Mouse (Mus musculus) megakaryocyte-erythroid progenitor cell, adult 5-6 weeks (primary cell): ENCODE data around the gene Angptl4. TPM values are rescaled to one million over a fixed set of nuclear protein-coding genes. Genes with fewer than 3 reads are reported as not detected.

Experiments used
- total RNA-seq, 2 experiments: library from RNA; stranded (forward) in 1 of 2; stranded (reverse) in 1 of 2; fragments of 200-1000, 215-1000 nt in 1 of 2; fragments of >200 nt in 1 of 2; fragmentation: Nextera tagmentation in 1 of 2; gene quantifications; 2 replicates each; pipeline ENCODE4 v1.2.3; 2014 to 2017

Angptl4 gene
- total RNA-seq, 2 experiments from 2014 or later, result 14.9 to 17.1 TPM

Other genes starting within 250 kb of the Angptl4 start
- 1.0 and 6.1 TPM in 2 replicates for gene Myo1f, start 226.1 kb downstream of the Angptl4 start, total RNA-seq (2014; fragmentation: Nextera tagmentation)
- 5.6 and 20.0 TPM in 2 replicates for gene Myo1f, start 226.1 kb downstream of the Angptl4 start, total RNA-seq (2017)
- gene Zfp414, start 152.7 kb downstream of the Angptl4 start, total RNA-seq (2014; fragmentation: Nextera tagmentation), result 34.3 and 57.7 TPM in 2 replicates
- gene Zfp414, start 152.7 kb downstream of the Angptl4 start, total RNA-seq (2017), result 10.7 and 13.5 TPM in 2 replicates
- gene Pram1, start 143.8 kb downstream of the Angptl4 start, total RNA-seq (2014; fragmentation: Nextera tagmentation), result 0.72 TPM in 1 of 2 replicates, not detected in the other
- gene Pram1, start 143.8 kb downstream of the Angptl4 start, total RNA-seq (2017), result not detected in 2 replicates
- gene Hnrnpm, start 95.0 kb downstream of the Angptl4 start, total RNA-seq (2014; fragmentation: Nextera tagmentation), result 579 and 611 TPM in 2 replicates
- 338 and 437 TPM in 2 replicates for gene Hnrnpm, start 95.0 kb downstream of the Angptl4 start, total RNA-seq (2017)
- gene March2, start 63.2 kb downstream of the Angptl4 start, total RNA-seq (2014; fragmentation: Nextera tagmentation), result 53.7 and 55.5 TPM in 2 replicates
- 33.4 and 48.1 TPM in 2 replicates for gene March2, start 63.2 kb downstream of the Angptl4 start, total RNA-seq (2017)
- 98.0 and 144 TPM in 2 replicates for gene Rab11b, start 21.3 kb downstream of the Angptl4 start, total RNA-seq (2014; fragmentation: Nextera tagmentation)
- gene Rab11b, start 21.3 kb downstream of the Angptl4 start, total RNA-seq (2017), result 27.5 and 33.0 TPM in 2 replicates
- gene Kank3, start 28.7 kb upstream of the Angptl4 start, total RNA-seq (2014; fragmentation: Nextera tagmentation), result 12.0 and 19.7 TPM in 2 replicates
- 1.6 and 2.4 TPM in 2 replicates for gene Kank3, start 28.7 kb upstream of the Angptl4 start, total RNA-seq (2017)
- gene Rps28, start 42.7 kb upstream of the Angptl4 start, total RNA-seq (2014; fragmentation: Nextera tagmentation), result 3,294 and 3,898 TPM in 2 replicates
- gene Rps28, start 42.7 kb upstream of the Angptl4 start, total RNA-seq (2017), result 3,120 and 3,626 TPM in 2 replicates
- 261 and 275 TPM in 2 replicates for gene Ndufa7, start 42.7 kb upstream of the Angptl4 start, total RNA-seq (2014; fragmentation: Nextera tagmentation)
- gene Ndufa7, start 42.7 kb upstream of the Angptl4 start, total RNA-seq (2017), result 85.6 and 250 TPM in 2 replicates
- 11.4 and 19.2 TPM in 2 replicates for gene Cd320, start 61.3 kb upstream of the Angptl4 start, total RNA-seq (2014; fragmentation: Nextera tagmentation)
- 14.1 and 19.6 TPM in 2 replicates for gene Cd320, start 61.3 kb upstream of the Angptl4 start, total RNA-seq (2017)
- not detected in 2 replicates for gene Gm7029, start 92.0 kb upstream of the Angptl4 start, total RNA-seq (2014; fragmentation: Nextera tagmentation)
- not detected in 2 replicates for gene Gm7029, start 92.0 kb upstream of the Angptl4 start, total RNA-seq (2017)
- 14.7 and 31.9 TPM in 2 replicates for gene Kifc1, start 108.8 kb upstream of the Angptl4 start, total RNA-seq (2014; fragmentation: Nextera tagmentation)
- gene Kifc1, start 108.8 kb upstream of the Angptl4 start, total RNA-seq (2017), result 15.6 and 17.0 TPM in 2 replicates
- not detected in 2 replicates for gene Platr17, start 123.3 kb upstream of the Angptl4 start, total RNA-seq (2014; fragmentation: Nextera tagmentation)
- gene Platr17, start 123.3 kb upstream of the Angptl4 start, total RNA-seq (2017), result not detected in 2 replicates
- 60.3 and 70.5 TPM in 2 replicates for gene Daxx, start 127.6 kb upstream of the Angptl4 start, total RNA-seq (2014; fragmentation: Nextera tagmentation)
- gene Daxx, start 127.6 kb upstream of the Angptl4 start, total RNA-seq (2017), result 41.3 and 49.0 TPM in 2 replicates
- 47.9 and 65.3 TPM in 2 replicates for gene Tapbp, start 134.1 kb upstream of the Angptl4 start, total RNA-seq (2014; fragmentation: Nextera tagmentation)
- 35.6 and 42.1 TPM in 2 replicates for gene Tapbp, start 134.1 kb upstream of the Angptl4 start, total RNA-seq (2017)
- 18.0 and 18.4 TPM in 2 replicates for gene Zbtb22, start 134.1 kb upstream of the Angptl4 start, total RNA-seq (2014; fragmentation: Nextera tagmentation)
- 14.9 and 18.6 TPM in 2 replicates for gene Zbtb22, start 134.1 kb upstream of the Angptl4 start, total RNA-seq (2017)
- gene Rgl2, start 147.7 kb upstream of the Angptl4 start, total RNA-seq (2014; fragmentation: Nextera tagmentation), result 42.6 and 49.0 TPM in 2 replicates
- gene Rgl2, start 147.7 kb upstream of the Angptl4 start, total RNA-seq (2017), result 10.4 and 14.0 TPM in 2 replicates
- gene Pfdn6, start 158.5 kb upstream of the Angptl4 start, total RNA-seq (2014; fragmentation: Nextera tagmentation), result 192 and 240 TPM in 2 replicates
- gene Pfdn6, start 158.5 kb upstream of the Angptl4 start, total RNA-seq (2017), result 209 and 235 TPM in 2 replicates
- gene Wdr46, start 158.8 kb upstream of the Angptl4 start, total RNA-seq (2014; fragmentation: Nextera tagmentation), result 75.2 and 76.4 TPM in 2 replicates
- 78.8 and 105 TPM in 2 replicates for gene Wdr46, start 158.8 kb upstream of the Angptl4 start, total RNA-seq (2017)
- 0.90 and 1.8 TPM in 2 replicates for gene B3galt4, start 169.7 kb upstream of the Angptl4 start, total RNA-seq (2014; fragmentation: Nextera tagmentation)
- gene B3galt4, start 169.7 kb upstream of the Angptl4 start, total RNA-seq (2017), result 2.7 TPM in 1 of 2 replicates, not detected in the other
- gene Vps52, start 174.0 kb upstream of the Angptl4 start, total RNA-seq (2014; fragmentation: Nextera tagmentation), result 41.4 and 51.4 TPM in 2 replicates
- 17.4 and 26.2 TPM in 2 replicates for gene Vps52, start 174.0 kb upstream of the Angptl4 start, total RNA-seq (2017)
- gene Rps18, start 174.2 kb upstream of the Angptl4 start, total RNA-seq (2014; fragmentation: Nextera tagmentation), result 6,055 and 6,432 TPM in 2 replicates
- 1,728 and 1,730 TPM in 2 replicates for gene Rps18, start 174.2 kb upstream of the Angptl4 start, total RNA-seq (2017)
- 870 and 1,054 TPM in 2 replicates for gene H2-K1, start 218.5 kb upstream of the Angptl4 start, total RNA-seq (2014; fragmentation: Nextera tagmentation)
- gene H2-K1, start 218.5 kb upstream of the Angptl4 start, total RNA-seq (2017), result 664 and 816 TPM in 2 replicates
- 12.8 and 24.7 TPM in 2 replicates for gene Ring1, start 242.8 kb upstream of the Angptl4 start, total RNA-seq (2014; fragmentation: Nextera tagmentation)
- 13.5 and 15.4 TPM in 2 replicates for gene Ring1, start 242.8 kb upstream of the Angptl4 start, total RNA-seq (2017)
- 118 and 144 TPM in 2 replicates for gene H2-Ke6, start 246.2 kb upstream of the Angptl4 start, total RNA-seq (2014; fragmentation: Nextera tagmentation)
- gene H2-Ke6, start 246.2 kb upstream of the Angptl4 start, total RNA-seq (2017), result 41.6 and 46.8 TPM in 2 replicates
- gene Slc39a7, start 249.9 kb upstream of the Angptl4 start, total RNA-seq (2014; fragmentation: Nextera tagmentation), result 18.1 and 18.3 TPM in 2 replicates
- 94.1 and 169 TPM in 2 replicates for gene Slc39a7, start 249.9 kb upstream of the Angptl4 start, total RNA-seq (2017)
- gene Rxrb, start 250.0 kb upstream of the Angptl4 start, total RNA-seq (2014; fragmentation: Nextera tagmentation), result 49.6 and 58.9 TPM in 2 replicates
- 31.4 and 33.3 TPM in 2 replicates for gene Rxrb, start 250.0 kb upstream of the Angptl4 start, total RNA-seq (2017)